Mouse (Mus musculus) colon, adult 2 months (tissue): Measurements from ENCODE around the gene 2310034C09Rik. TPM values are rescaled to one million over a fixed set of nuclear protein-coding genes. Genes with fewer than 3 reads are reported as not detected.

Experiments
- polyA plus RNA-seq: library from polyadenylated mRNA; depleted of rRNA; stranded (reverse); fragments of >200 nt; gene quantifications from 2 replicates; pipeline ENCODE4 v1.2.3, GENCODE M21; 2012; rRNA removed

Gene 2310034C09Rik
- 0.29 and 1.1 TPM in 2 replicates for polyA plus RNA-seq

GRCm38 (mm10) chr16:88758547-88758946, at the start of gene 2310034C09Rik:
Gene 2310034C09Rik (plus strand): TSS chr16:88758847.

GRCm38 (mm10) chr16:88728812-88729275, 29.8 kb upstream of the 2310034C09Rik start, which contains the start of gene Krtap13-1:
Gene Krtap13-1 (plus strand): TSS chr16:88728862.

GRCm38 (mm10) chr16:88751535-88751934, 7.1 kb upstream of the 2310034C09Rik start, which contains the start of gene Krtap13:
Gene Krtap13 (minus strand): TSS chr16:88751635.

GRCm38 (mm10) chr16:88774106-88774505, 15.5 kb downstream of the 2310034C09Rik start, which contains the start of gene 2310057N15Rik:
Gene 2310057N15Rik (minus strand): TSS chr16:88774206.

GRCm38 (mm10) chr16:88777596-88777995, 18.9 kb downstream of the 2310034C09Rik start, which contains the start of gene Gm5965:
Gene Gm5965 (plus strand): TSS chr16:88777896.

Other genes with a start within 250 kb of the 2310034C09Rik start
- gene Cldn8, start 195.7 kb upstream of the 2310034C09Rik start, polyA plus RNA-seq: 40.5 and 44.3 TPM in 2 replicates
- not detected in 2 replicates for gene Krtap24-1, start 146.6 kb upstream of the 2310034C09Rik start, polyA plus RNA-seq
- gene 2310079G19Rik, start 131.2 kb upstream of the 2310034C09Rik start, polyA plus RNA-seq: 28.8 and 37.2 TPM in 2 replicates
- 0.12 TPM in 1 of 2 replicates, not detected in the other for gene Krtap26-1, start 111.1 kb upstream of the 2310034C09Rik start, polyA plus RNA-seq
- not detected in 2 replicates for gene Krtap27-1, start 87.2 kb upstream of the 2310034C09Rik start, polyA plus RNA-seq
- not detected in 2 replicates for gene 2310061N02Rik, start 50.9 kb upstream of the 2310034C09Rik start, polyA plus RNA-seq
- not detected in 2 replicates for gene Krtap13-1, start 30.0 kb upstream of the 2310034C09Rik start, polyA plus RNA-seq
- 1.9 and 2.4 TPM in 2 replicates for gene Krtap13, start 7.2 kb upstream of the 2310034C09Rik start, polyA plus RNA-seq
- gene 2310057N15Rik, start 15.4 kb downstream of the 2310034C09Rik start, polyA plus RNA-seq: not detected in 2 replicates
- not detected in 2 replicates for gene Gm5965, start 19.0 kb downstream of the 2310034C09Rik start, polyA plus RNA-seq
- gene Gm20741, start 53.4 kb downstream of the 2310034C09Rik start, polyA plus RNA-seq: not detected in 2 replicates
- not detected in 2 replicates for gene Krtap15, start 61.4 kb downstream of the 2310034C09Rik start, polyA plus RNA-seq
- not detected in 2 replicates for gene Krtap14, start 67.3 kb downstream of the 2310034C09Rik start, polyA plus RNA-seq
- gene Krtap19-1, start 110.6 kb downstream of the 2310034C09Rik start, polyA plus RNA-seq: not detected in 2 replicates
- not detected in 2 replicates for gene Krtap19-2, start 115.4 kb downstream of the 2310034C09Rik start, polyA plus RNA-seq
- gene Krtap19-3, start 119.2 kb downstream of the 2310034C09Rik start, polyA plus RNA-seq: not detected in 2 replicates
- not detected in 2 replicates for gene Krtap19-4, start 126.2 kb downstream of the 2310034C09Rik start, polyA plus RNA-seq
- not detected in 2 replicates for gene Krtap19-5, start 137.6 kb downstream of the 2310034C09Rik start, polyA plus RNA-seq
- gene Krtap19-9b, start 173.4 kb downstream of the 2310034C09Rik start, polyA plus RNA-seq: not detected in 2 replicates
- not detected in 2 replicates for gene Krtap16-3, start 204.0 kb downstream of the 2310034C09Rik start, polyA plus RNA-seq